Mouse (Mus musculus): ENCODE measurements around the gene Elavl2. TPM values are rescaled to one million over a fixed set of nuclear protein-coding genes. Genes with fewer than 3 reads are reported as not detected.
A peak's percentile ranks its signal among the peaks of the same experiment; 100 is the strongest.

The Elavl2 gene
- polyA plus RNA-seq, 1 experiment, result 104 TPM

DNA sequence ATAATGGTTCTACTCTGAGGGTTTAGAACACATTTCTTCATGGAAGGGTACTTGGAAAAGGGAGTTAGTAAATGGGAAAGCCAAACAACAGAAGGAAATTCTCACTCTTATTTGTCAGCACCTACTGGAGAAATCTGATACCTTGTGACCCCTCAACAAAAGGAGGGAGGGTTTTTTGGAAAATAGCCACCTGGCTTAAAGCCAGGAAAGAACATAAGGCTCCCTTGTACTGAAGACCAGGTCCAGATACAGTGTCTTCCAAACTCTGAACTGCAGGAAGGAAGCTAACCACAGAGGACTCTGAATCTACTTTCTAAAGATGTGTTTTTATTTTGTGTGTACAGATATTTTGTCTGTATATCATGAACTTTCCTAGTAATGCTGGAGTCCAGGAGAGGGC is 102.9 kb downstream of the Elavl2 start:
- TF ChIP-seq CTCF (IDR thresholded peaks at IDR 0.05; ENCODE audit: borderline replicate concordance, extremely low read depth, insufficient read depth, insufficient read length) (no peak), POLR2A (IDR thresholded peaks at IDR 0.05; ENCODE audit: borderline replicate concordance, extremely low read depth, insufficient read depth, insufficient read length, poor library complexity, severe bottlenecking) (no peak)
- peak; percentile 65 for DNase-seq (ENCODE audit: low read depth)

DNA sequence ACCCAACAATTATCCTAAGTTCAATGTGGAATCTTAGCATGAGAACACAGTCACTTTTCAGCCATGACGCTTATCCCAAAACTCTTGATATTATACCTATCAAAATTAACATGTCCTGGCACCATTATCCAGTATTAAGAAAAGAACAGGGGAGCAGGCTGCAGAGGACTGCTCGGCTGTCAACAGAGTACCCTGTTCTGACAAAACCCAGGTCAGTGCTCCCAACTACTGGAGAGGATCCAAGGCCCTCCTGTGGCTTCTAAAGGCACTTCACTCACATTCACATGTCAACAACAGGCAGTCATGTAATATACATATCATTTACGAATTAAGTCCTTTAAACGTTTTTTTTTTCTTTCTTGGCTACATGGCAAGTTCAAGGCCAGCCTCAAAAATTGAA is 105.3 kb downstream of the Elavl2 start:
- no peak for TF ChIP-seq POLR2A (IDR thresholded peaks at IDR 0.05; ENCODE audit: borderline replicate concordance, extremely low read depth, insufficient read depth, insufficient read length, poor library complexity, severe bottlenecking)
- TF ChIP-seq CTCF (IDR thresholded peaks at IDR 0.05; ENCODE audit: borderline replicate concordance, extremely low read depth, insufficient read depth, insufficient read length), result no peak
- DNase-seq (ENCODE audit: low read depth), result no peak

GRCm38 (mm10) chr4:91291526-91291925 is 109.1 kb downstream of the Elavl2 start:
- TF ChIP-seq POLR2A (IDR thresholded peaks at IDR 0.05; ENCODE audit: borderline replicate concordance, extremely low read depth, insufficient read depth, insufficient read length, poor library complexity, severe bottlenecking) (no peak), CTCF (IDR thresholded peaks at IDR 0.05; ENCODE audit: borderline replicate concordance, extremely low read depth, insufficient read depth, insufficient read length) (no peak)
- DNase-seq (ENCODE audit: low read depth), result no peak

DNA sequence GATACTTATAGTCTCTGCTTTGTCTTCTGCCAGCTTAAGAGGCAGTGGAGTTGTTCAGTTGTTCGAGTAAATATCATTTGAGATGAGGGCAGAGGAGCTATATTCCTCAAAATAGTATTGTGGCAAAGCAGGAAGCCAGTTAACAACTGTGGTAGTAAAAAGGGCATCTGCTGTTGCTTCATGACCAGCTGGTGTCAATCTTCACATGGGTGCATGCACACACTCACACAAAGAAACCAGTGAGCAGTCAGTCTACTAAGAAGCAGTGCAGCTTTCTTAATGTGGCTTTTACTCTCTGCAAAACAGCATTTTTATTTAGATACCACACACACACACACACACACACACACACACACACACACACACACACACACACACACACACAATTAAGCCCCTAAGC is 110.2 kb downstream of the Elavl2 start:
- TF ChIP-seq POLR2A (IDR thresholded peaks at IDR 0.05; ENCODE audit: borderline replicate concordance, extremely low read depth, insufficient read depth, insufficient read length, poor library complexity, severe bottlenecking), result no peak
- no peak for TF ChIP-seq CTCF (IDR thresholded peaks at IDR 0.05; ENCODE audit: borderline replicate concordance, extremely low read depth, insufficient read depth, insufficient read length)
- peak; percentile 71 for DNase-seq (ENCODE audit: low read depth)

- DNase-seq (ENCODE audit: low read depth), result peak; percentile 28
- TF ChIP-seq CTCF (IDR thresholded peaks at IDR 0.05; ENCODE audit: borderline replicate concordance, extremely low read depth, insufficient read depth, insufficient read length), result no peak
- TF ChIP-seq POLR2A (IDR thresholded peaks at IDR 0.05; ENCODE audit: borderline replicate concordance, extremely low read depth, insufficient read depth, insufficient read length, poor library complexity, severe bottlenecking), result no peak
Measured at GRCm38 (mm10) chr4:91289151-91289550, 111.4 kb downstream of the Elavl2 start.

DNA sequence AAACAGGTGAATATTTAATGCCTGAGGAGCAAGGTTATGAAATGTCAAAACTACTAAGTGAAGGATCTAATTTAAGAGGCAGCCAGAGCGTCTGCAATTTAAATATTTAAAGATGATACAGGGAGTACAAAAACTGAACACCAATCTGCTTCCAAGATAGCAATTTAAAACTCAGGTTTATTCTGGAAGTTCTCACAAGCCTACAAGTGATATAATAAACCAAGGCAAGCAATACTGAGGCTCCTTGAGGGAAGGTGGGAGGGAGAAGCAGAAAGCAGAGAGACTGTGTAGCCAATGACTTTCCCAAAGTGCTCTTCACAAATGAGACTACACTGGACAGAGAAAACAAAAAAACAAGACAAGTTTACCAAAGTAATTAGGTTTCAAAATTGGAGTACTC is 132.2 kb downstream of the Elavl2 start:
- DNase-seq (ENCODE audit: low read depth), result no peak
- TF ChIP-seq CTCF (IDR thresholded peaks at IDR 0.05; ENCODE audit: borderline replicate concordance, extremely low read depth, insufficient read depth, insufficient read length) (no peak), POLR2A (IDR thresholded peaks at IDR 0.05; ENCODE audit: borderline replicate concordance, extremely low read depth, insufficient read depth, insufficient read length, poor library complexity, severe bottlenecking) (no peak)

DNA sequence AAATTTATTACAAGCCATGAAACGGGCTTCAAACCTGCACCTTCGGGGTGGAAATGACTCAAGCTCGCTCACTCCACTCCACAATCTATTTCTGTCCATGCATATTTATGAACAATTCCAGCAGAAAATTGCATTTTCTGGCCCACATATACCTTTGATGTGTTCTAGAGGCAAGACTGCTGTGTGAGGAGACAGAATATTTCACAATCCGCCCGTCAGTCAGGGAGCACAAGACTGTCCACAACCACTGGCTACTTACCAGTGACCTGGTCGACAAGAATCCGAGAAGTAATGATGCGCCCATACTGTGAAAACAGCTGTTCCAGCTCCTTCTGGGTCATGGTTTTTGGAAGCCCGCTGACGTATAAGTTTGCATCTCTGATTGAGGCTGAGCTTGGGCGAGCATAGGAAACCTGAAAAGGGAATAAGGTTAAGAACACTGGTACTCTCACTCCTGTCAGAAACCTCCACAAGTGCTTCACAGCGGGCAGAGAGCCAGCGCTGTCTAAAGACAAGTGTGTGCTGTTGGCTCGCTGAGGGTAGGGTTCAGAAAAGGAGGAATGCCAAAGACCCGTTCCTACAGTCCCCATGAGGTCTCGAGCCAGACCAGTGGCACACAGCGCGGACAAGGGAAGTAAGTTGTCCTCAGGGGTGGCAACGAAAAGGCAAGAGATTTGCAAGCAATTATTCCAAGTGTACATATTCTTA is 136.7 kb downstream of the Elavl2 start:
- no peak for TF ChIP-seq POLR2A (IDR thresholded peaks at IDR 0.05; ENCODE audit: borderline replicate concordance, extremely low read depth, insufficient read depth, insufficient read length, poor library complexity, severe bottlenecking)
- no peak for TF ChIP-seq CTCF (IDR thresholded peaks at IDR 0.05; ENCODE audit: borderline replicate concordance, extremely low read depth, insufficient read depth, insufficient read length)
- DNase-seq (ENCODE audit: low read depth), result peak; percentile 33

DNA sequence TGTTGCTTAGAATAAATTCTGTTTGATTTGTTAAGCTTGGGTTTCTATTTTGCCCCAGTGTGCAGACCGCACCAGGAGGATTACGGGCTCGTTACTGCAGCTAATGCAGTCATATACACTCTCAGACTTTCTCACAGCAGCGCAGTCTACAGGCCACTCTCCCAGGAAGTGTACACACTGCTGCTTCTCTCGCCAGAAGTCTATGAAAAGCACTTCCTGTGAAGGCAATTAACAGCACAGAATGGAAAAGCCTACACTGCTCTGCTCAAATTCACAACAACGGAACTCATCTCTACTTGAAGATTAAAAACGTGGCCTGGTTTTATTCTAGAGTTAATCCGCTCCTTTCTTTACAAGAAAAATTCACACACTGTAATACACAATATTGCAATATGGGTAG is 137.7 kb downstream of the Elavl2 start:
- no peak for DNase-seq (ENCODE audit: low read depth)
- no peak for TF ChIP-seq CTCF (IDR thresholded peaks at IDR 0.05; ENCODE audit: borderline replicate concordance, extremely low read depth, insufficient read depth, insufficient read length)
- TF ChIP-seq POLR2A (IDR thresholded peaks at IDR 0.05; ENCODE audit: borderline replicate concordance, extremely low read depth, insufficient read depth, insufficient read length, poor library complexity, severe bottlenecking), result no peak

DNA sequence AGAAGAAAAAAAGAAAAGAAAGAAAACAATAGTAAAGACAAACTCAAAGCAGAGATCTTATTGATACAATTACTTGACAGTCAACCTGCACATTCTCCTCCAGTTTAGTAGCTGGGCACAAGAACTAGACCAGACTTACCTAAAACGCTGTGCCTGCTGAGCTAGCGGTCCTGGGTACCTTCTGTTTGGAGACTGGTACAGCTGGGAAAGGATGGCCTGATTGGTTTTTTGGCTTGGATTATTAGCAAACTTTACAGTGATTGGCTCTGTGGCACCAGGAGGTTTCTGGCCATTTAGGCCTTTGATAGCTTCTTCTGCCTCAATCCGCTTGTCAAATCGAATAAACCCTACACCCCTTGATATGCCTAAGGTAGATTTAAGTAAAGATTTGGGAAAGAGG is 140.0 kb downstream of the Elavl2 start:
- no peak for TF ChIP-seq CTCF (IDR thresholded peaks at IDR 0.05; ENCODE audit: borderline replicate concordance, extremely low read depth, insufficient read depth, insufficient read length)
- no peak for TF ChIP-seq POLR2A (IDR thresholded peaks at IDR 0.05; ENCODE audit: borderline replicate concordance, extremely low read depth, insufficient read depth, insufficient read length, poor library complexity, severe bottlenecking)
- DNase-seq (ENCODE audit: low read depth), result no peak

DNA sequence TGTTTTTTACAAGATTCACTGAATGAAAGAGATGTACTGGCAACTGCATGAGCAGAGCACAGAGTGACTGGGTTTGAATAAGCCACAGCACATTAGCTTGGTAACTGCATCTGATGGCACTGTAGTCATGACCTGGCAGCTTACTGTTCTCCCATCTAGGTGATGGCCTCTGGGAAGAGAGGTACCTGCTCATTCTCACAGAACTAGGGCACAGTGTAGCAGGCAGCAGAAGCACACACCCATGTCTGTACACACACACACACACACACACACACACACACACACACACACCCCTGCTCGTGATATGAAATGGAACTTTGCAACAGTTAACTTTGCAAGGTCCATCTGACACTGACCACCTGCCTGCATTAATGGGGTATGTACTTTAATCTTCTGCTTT is 151.9 kb downstream of the Elavl2 start:
- TF ChIP-seq POLR2A (IDR thresholded peaks at IDR 0.05; ENCODE audit: borderline replicate concordance, extremely low read depth, insufficient read depth, insufficient read length, poor library complexity, severe bottlenecking), result no peak
- DNase-seq (ENCODE audit: low read depth), result no peak

- DNase-seq (ENCODE audit: low read depth), result peak; percentile 51
Measured at GRCm38 (mm10) chr4:91245136-91245535, 155.4 kb downstream of the Elavl2 start.

DNA sequence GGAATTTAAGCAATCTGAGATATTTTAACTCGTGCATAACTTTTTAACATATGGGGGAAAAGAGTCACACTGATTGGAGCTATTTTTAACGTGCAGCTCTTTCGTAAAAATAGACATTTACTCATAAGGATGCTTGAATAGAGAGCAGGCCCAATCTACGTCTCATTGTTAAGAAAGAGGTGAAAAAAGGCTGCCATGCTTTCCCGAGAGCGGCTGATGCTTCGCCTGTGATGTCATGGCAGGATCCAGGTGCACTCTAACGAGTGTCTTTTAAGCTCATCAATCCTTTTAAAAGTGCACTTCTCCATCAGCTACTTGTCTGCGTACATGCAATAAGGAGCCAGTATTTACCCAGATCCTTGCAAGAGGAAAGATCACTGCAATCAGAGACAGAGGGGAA is 156.0 kb downstream of the Elavl2 start:
- peak; percentile 44 for DNase-seq (ENCODE audit: low read depth)
- TF ChIP-seq CTCF (IDR thresholded peaks at IDR 0.05; ENCODE audit: borderline replicate concordance, extremely low read depth, insufficient read depth, insufficient read length) (no peak), POLR2A (IDR thresholded peaks at IDR 0.05; ENCODE audit: borderline replicate concordance, extremely low read depth, insufficient read depth, insufficient read length, poor library complexity, severe bottlenecking) (no peak)

DNA sequence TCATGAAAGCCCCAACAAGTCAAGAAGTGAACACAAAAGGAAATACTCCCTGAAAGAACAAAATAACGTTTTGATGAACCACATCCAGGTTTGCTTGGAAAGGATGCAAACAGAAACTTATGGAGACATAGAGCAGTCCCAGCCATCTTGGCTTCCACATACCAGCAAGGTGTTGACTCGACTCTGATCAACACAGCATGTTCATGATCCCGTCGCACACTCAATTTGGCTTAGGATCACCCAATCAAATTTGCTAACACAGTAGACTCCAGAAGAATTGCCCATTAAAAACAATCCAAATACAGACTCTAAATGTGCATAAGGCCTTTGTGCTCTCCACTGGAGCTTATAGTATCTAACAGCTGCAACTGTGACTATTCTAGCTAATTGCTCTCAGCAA is 156.7 kb downstream of the Elavl2 start:
- DNase-seq (ENCODE audit: low read depth), result no peak
- TF ChIP-seq CTCF (IDR thresholded peaks at IDR 0.05; ENCODE audit: borderline replicate concordance, extremely low read depth, insufficient read depth, insufficient read length) (no peak), POLR2A (IDR thresholded peaks at IDR 0.05; ENCODE audit: borderline replicate concordance, extremely low read depth, insufficient read depth, insufficient read length, poor library complexity, severe bottlenecking) (no peak)

Data from brain, embryonic 14.5 days (tissue).